Mouse (Mus musculus) CH12.LX (cell line): ENCODE results near the gene Arpp21. TPM values are rescaled to one million over a fixed set of nuclear protein-coding genes. Genes with fewer than 3 reads are reported as not detected.

Experiments
- DNase-seq: peaks from one replicate; pipeline ENCODE4 v3.0.0-alpha.2; 2013; ENCODE audit errors: extremely low read depth
- H3K27ac ChIP-seq: 2 replicates; pipeline ENCODE4 v1.5.1; 2012; ENCODE audit warnings: low read depth, mild to moderate bottlenecking, control low read depth, moderate library complexity; ENCODE audit not compliant: insufficient read depth
- H3K27me3 ChIP-seq: replicated peaks from 2 replicates; pipeline ENCODE3; 2012; ENCODE audit warnings: inconsistent platforms
- H3K36me3 ChIP-seq, 2 experiments: replicated peaks in 1 of 2; 2 replicates each; pipeline versions ENCODE3 to v1.6.1; 2012; ENCODE audit warnings: inconsistent platforms in 1 of 2, low read length in 1 of 2, mild to moderate bottlenecking in 1 of 2, mixed read lengths in 1 of 2, moderate library complexity in 1 of 2; ENCODE audit not compliant: control insufficient read depth in 1 of 2, insufficient read depth in 1 of 2
- H3K4me1 ChIP-seq, 2 experiments: 2 replicates each; pipeline ENCODE4 v1.6.1; 2012; ENCODE audit warnings: inconsistent platforms in 1 of 2, moderate library complexity in 1 of 2; ENCODE audit not compliant: insufficient read depth in 2 of 2, control insufficient read depth in 1 of 2
- H3K4me2 ChIP-seq: 2 replicates; pipeline ENCODE4 v1.6.1; 2012; ENCODE audit warnings: low read depth, mild to moderate bottlenecking, control low read depth; ENCODE audit not compliant: poor library complexity, insufficient read depth, severe bottlenecking
- H3K4me3 ChIP-seq, 3 experiments: fragments of 150-350 bp in 1 of 3; sonication (generic) in 1 of 3; replicated peaks in 1 of 3; 2 replicates each; pipeline versions ENCODE3 to v1.5.1; 2011 to 2012; ENCODE audit warnings: low read depth in 2 of 3, low read length in 2 of 3, mild to moderate bottlenecking in 2 of 3, moderate library complexity in 2 of 3, control low read depth in 1 of 3, improper control_type of control experiment in 1 of 3, inconsistent platforms in 1 of 3, mixed read lengths in 1 of 3; ENCODE audit not compliant: poor library complexity in 1 of 3
- H3K79me2 ChIP-seq: replicated peaks from 2 replicates; pipeline ENCODE4 v1.6.1; 2012; ENCODE audit warnings: mild to moderate bottlenecking, moderate library complexity; ENCODE audit not compliant: control insufficient read depth, poor library complexity, insufficient read depth, severe bottlenecking; ENCODE audit errors: extremely low read depth
- H3K9ac ChIP-seq: 2 replicates; pipeline ENCODE4 v1.6.1; 2012; ENCODE audit warnings: low read depth, mild to moderate bottlenecking, control low read depth, moderate library complexity; ENCODE audit not compliant: insufficient read depth
- H3K9me3 ChIP-seq: replicated peaks from 2 replicates; pipeline ENCODE3; 2012; ENCODE audit warnings: low read length, inconsistent platforms, mixed read lengths
- BHLHE40 ChIP-seq: IDR thresholded peaks from 2 replicates; pipeline ENCODE4 v1.6.1; 2011; ENCODE audit warnings: mild to moderate bottlenecking, low read depth, low read length, improper control_type of control experiment
- CHD1 ChIP-seq: IDR thresholded peaks from 2 replicates; pipeline ENCODE4 v1.6.1; 2012; ENCODE audit warnings: low read depth, low read length, improper control_type of control experiment, inconsistent platforms
- CHD2 ChIP-seq: IDR thresholded peaks from 2 replicates; pipeline ENCODE4 v1.6.1; 2011; ENCODE audit warnings: low read length, improper control_type of control experiment
- E2F4 ChIP-seq: IDR thresholded peaks from 2 replicates; pipeline ENCODE4 v1.6.1; 2011; ENCODE audit warnings: low read depth, low read length, improper control_type of control experiment; ENCODE audit not compliant: insufficient replicate concordance
- ELF1 ChIP-seq: IDR thresholded peaks from 2 replicates; pipeline ENCODE4 v1.6.1; 2014; ENCODE audit warnings: low read depth, mild to moderate bottlenecking, inconsistent platforms, low read length, improper control_type of control experiment
- EP300 ChIP-seq: IDR thresholded peaks from 2 replicates; pipeline ENCODE4 v1.6.1; 2011; ENCODE audit warnings: low read length, improper control_type of control experiment
- ETS1 ChIP-seq: conservative IDR thresholded peaks from 2 replicates; pipeline ENCODE4 v1.6.1; 2012; ENCODE audit warnings: low read depth, mild to moderate bottlenecking, inconsistent platforms, low read length, improper control_type of control experiment, moderate library complexity
- HCFC1 ChIP-seq: IDR thresholded peaks from 2 replicates; pipeline ENCODE4 v1.6.1; 2012; ENCODE audit warnings: low read depth, mild to moderate bottlenecking, inconsistent platforms, low read length, improper control_type of control experiment
- IRF4 ChIP-seq: IDR thresholded peaks from 2 replicates; pipeline ENCODE4 v1.6.1; 2014; ENCODE audit warnings: low read depth, mild to moderate bottlenecking, inconsistent platforms, low read length, improper control_type of control experiment
- JUN ChIP-seq: IDR thresholded peaks from 2 replicates; pipeline ENCODE4 v1.6.1; 2011; ENCODE audit warnings: low read depth, mild to moderate bottlenecking, low read length, improper control_type of control experiment, moderate library complexity; ENCODE audit not compliant: insufficient read depth
- MAX ChIP-seq: IDR thresholded peaks from 2 replicates; pipeline ENCODE4 v1.6.1; 2011; ENCODE audit warnings: low read length, improper control_type of control experiment
- MXI1 ChIP-seq: IDR thresholded peaks from 2 replicates; pipeline ENCODE4 v1.6.1; 2011; ENCODE audit warnings: mild to moderate bottlenecking, low read depth, low read length, improper control_type of control experiment
- MYC ChIP-seq: IDR thresholded peaks from 2 replicates; pipeline ENCODE4 v1.6.1; 2011; ENCODE audit warnings: low read depth, mild to moderate bottlenecking, improper control_type of control experiment, low read length
- NELFE ChIP-seq: IDR thresholded peaks from 2 replicates; pipeline ENCODE4 v1.6.1; 2011; ENCODE audit warnings: low read depth, low read length, improper control_type of control experiment
- NRF1 ChIP-seq: IDR thresholded peaks from 2 replicates; pipeline ENCODE4 v1.6.1; 2014; ENCODE audit warnings: low read depth, mild to moderate bottlenecking, inconsistent platforms, low read length, improper control_type of control experiment, moderate library complexity
- PAX5 ChIP-seq: IDR thresholded peaks from 2 replicates; pipeline ENCODE4 v1.6.1; 2012; ENCODE audit warnings: low read length, inconsistent platforms, mixed read lengths
- POLR2A ChIP-seq: IDR thresholded peaks from 2 replicates; pipeline ENCODE4 v1.6.1; 2011; ENCODE audit warnings: low read depth, mild to moderate bottlenecking, improper control_type of control experiment, low read length
- POLR2AphosphoS2 ChIP-seq: IDR thresholded peaks from 2 replicates; pipeline ENCODE4 v1.6.1; 2011; ENCODE audit warnings: low read depth, low read length, improper control_type of control experiment
- RAD21 ChIP-seq: IDR thresholded peaks from 2 replicates; pipeline ENCODE4 v1.6.1; 2011; ENCODE audit warnings: low read depth, mild to moderate bottlenecking, low read length, improper control_type of control experiment, moderate library complexity
- RCOR1 ChIP-seq: conservative IDR thresholded peaks from 2 replicates; pipeline ENCODE4 v1.6.1; 2012; ENCODE audit warnings: low read depth, mild to moderate bottlenecking, inconsistent platforms, low read length, improper control_type of control experiment
- SIN3A ChIP-seq: IDR thresholded peaks from 2 replicates; pipeline ENCODE4 v1.6.1; 2012; ENCODE audit warnings: low read length, improper control_type of control experiment, inconsistent platforms
- SMC3 ChIP-seq: IDR thresholded peaks from 2 replicates; pipeline ENCODE4 v1.6.1; 2011; ENCODE audit warnings: low read depth, low read length, improper control_type of control experiment
- TCF12 ChIP-seq: IDR thresholded peaks from 2 replicates; pipeline ENCODE4 v1.6.1; 2014; ENCODE audit warnings: low read depth, mild to moderate bottlenecking, inconsistent platforms, low read length, improper control_type of control experiment
- USF2 ChIP-seq: conservative IDR thresholded peaks from 2 replicates; pipeline ENCODE4 v1.6.1; 2011; ENCODE audit warnings: low read depth, low read length, improper control_type of control experiment
- ZC3H11A ChIP-seq: IDR thresholded peaks from 2 replicates; pipeline ENCODE4 v1.6.1; 2012; ENCODE audit warnings: low read depth, mild to moderate bottlenecking, inconsistent platforms, low read length, improper control_type of control experiment
- ZKSCAN1 ChIP-seq: IDR thresholded peaks from 2 replicates; pipeline ENCODE4 v1.6.1; 2012; ENCODE audit warnings: low read depth, inconsistent platforms, low read length, improper control_type of control experiment, borderline replicate concordance
- ZMIZ1 ChIP-seq: IDR thresholded peaks from 2 replicates; pipeline ENCODE4 v1.6.1; 2012; ENCODE audit warnings: low read depth, mild to moderate bottlenecking, inconsistent platforms, low read length, improper control_type of control experiment
- ZNF384 ChIP-seq: IDR thresholded peaks from 2 replicates; pipeline ENCODE4 v1.6.1; 2012; ENCODE audit warnings: low read depth, low read length, improper control_type of control experiment, inconsistent platforms
- dilution Hi-C: fragments of 300-500 bp; cut with MboI; formaldehyde crosslinking; loops from 2 replicates; pipeline ENCODE4 v1.14.3; 2020; ENCODE audit warnings: low sequenced_read_pairs; ENCODE audit not compliant: extremely low pct_unique_long_range_greater_than_20kb, extremely low pct_ligation_motif_present
- in situ Hi-C: fragments of 300-500 bp; cut with MboI; formaldehyde crosslinking; loops from 3 replicates; pipeline ENCODE4 v1.14.3; 2019; ENCODE audit warnings: low sequenced_read_pairs, low pct_ligation_motif_present, low pct_unique_long_range_greater_than_20kb, mixed read lengths
- polyA plus RNA-seq: library from polyadenylated mRNA; unstranded; fragments of >175 nt; gene quantifications from 2 replicates; pipeline ENCODE4 v1.2.1, GENCODE M21; 2012; ENCODE audit warnings: low read depth; ENCODE audit not compliant: insufficient read length
- total RNA-seq, 2 experiments: library from RNA; depleted of rRNA; stranded (reverse); fragments of 300-350 nt in 1 of 2; fragments of >200 nt in 1 of 2; gene quantifications; 2 replicates each; pipeline ENCODE4 v1.2.3; 2012 to 2014

The Arpp21 gene
- total and polyA plus RNA-seq, 3 experiments: not detected

DNA sequence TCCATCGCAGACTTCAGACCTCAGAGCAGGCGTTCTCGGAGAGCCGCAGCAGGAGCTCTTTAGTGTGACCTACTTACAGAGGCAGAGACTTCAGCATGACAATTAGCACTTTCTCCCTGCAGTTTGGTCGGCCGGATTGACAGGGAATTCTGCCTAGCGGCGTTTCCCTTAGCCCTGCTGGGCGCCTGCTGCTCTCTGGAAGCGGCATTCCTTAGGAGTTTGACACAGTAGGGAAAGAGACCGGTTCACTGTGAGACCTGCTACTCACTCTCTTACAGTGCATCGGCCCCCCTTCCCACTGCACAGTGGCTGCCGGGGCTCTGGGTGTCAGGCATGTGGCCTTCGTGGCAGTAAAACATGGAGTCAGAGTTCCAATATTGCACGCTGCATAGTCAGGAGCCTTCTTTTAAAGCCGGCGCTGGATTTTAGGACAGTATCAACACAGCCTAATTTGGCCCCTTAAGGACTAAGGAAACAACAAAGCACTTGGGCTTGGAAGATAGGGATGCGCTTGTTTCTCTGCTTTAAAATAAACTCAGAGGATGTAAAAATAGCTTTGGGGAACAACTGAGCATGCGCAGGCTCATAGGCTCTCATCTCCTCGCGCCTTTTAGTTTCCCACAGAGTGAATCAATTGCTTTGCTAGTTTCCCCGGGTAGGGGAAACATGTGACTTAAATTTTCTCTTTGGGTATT is 117.2 kb downstream of the Arpp21 start:
- peaks cover 71% of the 10 kb centered on the region for H3K9me3 ChIP-seq
- H3K27me3 ChIP-seq: no peaks in the 10 kb centered on the region
- dilution Hi-C loops: no loop called here
- H3K36me3 ChIP-seq: no peaks in the 10 kb centered on the region
- H3K9ac ChIP-seq: no peak overlapping the region
- no peak for DNase-seq
- no peak for TF ChIP-seq RAD21
- TF ChIP-seq BHLHE40: no peak
- TF ChIP-seq MXI1: no peak
- no peak for TF ChIP-seq NRF1
- TF ChIP-seq RCOR1: no peak
- TF ChIP-seq ETS1: no peak
- no peak for TF ChIP-seq ZMIZ1
- no peak for TF ChIP-seq SIN3A
- no peak for TF ChIP-seq ZC3H11A
- TF ChIP-seq SMC3: no peak
- no peak for TF ChIP-seq ZKSCAN1
- TF ChIP-seq MAX: no peak
- no peak for TF ChIP-seq CHD1
- no peak for TF ChIP-seq TCF12
- TF ChIP-seq PAX5: no peak
- no peak for TF ChIP-seq POLR2A
- TF ChIP-seq CHD2: no peak
- TF ChIP-seq, all 38 proteins: peak for 0
- Histone ChIP-seq H3K4me2 (no peak overlapping the region), H3K4me1 (no peaks in the 10 kb centered on the region), H3K27ac (no peak overlapping the region), H3K79me2 (no peaks in the 10 kb centered on the region), H3K4me3 (no peak overlapping the region)
- in situ Hi-C loops: no loop called here

DNA sequence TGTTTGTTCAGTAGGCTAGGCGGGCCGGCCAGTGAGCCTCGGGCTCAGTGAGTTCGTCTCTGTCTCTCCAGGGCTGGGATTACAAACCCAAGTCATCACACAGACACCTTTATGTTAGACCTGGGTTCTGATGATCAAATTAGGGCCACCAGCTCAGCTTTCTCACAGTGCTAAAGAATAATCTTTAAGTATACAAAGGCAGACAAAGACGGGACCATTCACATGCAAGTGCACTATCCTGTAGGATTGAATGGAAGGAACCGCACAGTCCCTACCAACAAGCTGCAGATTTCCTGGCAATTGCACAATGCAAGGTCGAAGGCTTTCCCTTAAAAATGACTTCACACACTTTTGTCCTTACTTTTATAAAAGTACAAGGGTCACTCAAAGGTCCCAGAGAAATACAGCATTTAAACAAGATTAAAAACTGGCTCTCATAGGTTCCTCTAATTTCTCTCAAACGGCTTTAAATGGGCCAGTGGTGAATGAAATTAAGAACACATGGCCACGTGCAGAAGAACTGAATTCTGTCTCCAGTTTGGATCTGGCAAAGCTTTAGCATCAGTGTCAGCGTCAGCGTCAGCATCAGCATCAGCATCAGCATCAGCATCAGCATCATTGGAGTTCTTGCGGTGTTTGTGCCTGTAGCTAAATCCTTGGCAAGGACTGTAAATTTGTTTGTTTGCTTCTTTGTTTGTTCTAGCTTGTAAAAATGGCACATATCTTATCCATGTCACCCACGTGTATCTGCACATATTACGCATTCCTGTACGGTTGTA is 117.9 kb downstream of the Arpp21 start:
- Histone ChIP-seq H3K36me3 (no peaks in the 10 kb centered on the region), H3K9ac (no peak overlapping the region), H3K4me2 (no peak overlapping the region), H3K27me3 (no peaks in the 10 kb centered on the region), H3K4me3 (no peak overlapping the region), H3K4me1 (no peaks in the 10 kb centered on the region), H3K9me3 (peaks cover 72% of the 10 kb centered on the region), H3K79me2 (no peaks in the 10 kb centered on the region), H3K27ac (no peak overlapping the region)
- dilution Hi-C loops (no loop called here), in situ Hi-C loops (no loop called here)
- no peak for TF ChIP-seq E2F4
- TF ChIP-seq NELFE: no peak
- TF ChIP-seq ZC3H11A: no peak
- no peak for TF ChIP-seq MYC
- TF ChIP-seq RAD21: no peak
- TF ChIP-seq JUN: no peak
- no peak for TF ChIP-seq IRF4
- TF ChIP-seq ELF1: no peak
- no peak for TF ChIP-seq HCFC1
- TF ChIP-seq USF2: no peak
- TF ChIP-seq TCF12: no peak
- no peak for TF ChIP-seq PAX5
- TF ChIP-seq MXI1: no peak
- no peak for TF ChIP-seq ZNF384
- no peak for TF ChIP-seq ZMIZ1
- TF ChIP-seq CHD1: no peak
- TF ChIP-seq NRF1: no peak
- TF ChIP-seq EP300: no peak
- no peak for TF ChIP-seq POLR2AphosphoS2
- no peak for TF ChIP-seq SIN3A
- DNase-seq: no peak
